Mouse (Mus musculus) thymus, adult 2 months (tissue): ENCODE measurements around the gene D430041D05Rik.

Experiments used
- CTCF ChIP-seq: fragments of 200-500 bp; IDR thresholded peaks from 2 replicates; pipeline ENCODE4 v1.5.1; 2012; ENCODE audit warnings: mild to moderate bottlenecking, control low read depth, low read length, moderate library complexity, borderline replicate concordance; ENCODE audit not compliant: control insufficient read depth, poor library complexity, insufficient read depth; ENCODE audit errors: extremely low read depth
- POLR2A ChIP-seq: fragments of 200-500 bp; IDR thresholded peaks from 2 replicates; pipeline ENCODE4 v1.6.1; 2012; ENCODE audit warnings: mild to moderate bottlenecking, low read length, control low read depth, moderate library complexity; ENCODE audit not compliant: control insufficient read depth, poor library complexity, insufficient read depth; ENCODE audit errors: extremely low read depth

DNA sequence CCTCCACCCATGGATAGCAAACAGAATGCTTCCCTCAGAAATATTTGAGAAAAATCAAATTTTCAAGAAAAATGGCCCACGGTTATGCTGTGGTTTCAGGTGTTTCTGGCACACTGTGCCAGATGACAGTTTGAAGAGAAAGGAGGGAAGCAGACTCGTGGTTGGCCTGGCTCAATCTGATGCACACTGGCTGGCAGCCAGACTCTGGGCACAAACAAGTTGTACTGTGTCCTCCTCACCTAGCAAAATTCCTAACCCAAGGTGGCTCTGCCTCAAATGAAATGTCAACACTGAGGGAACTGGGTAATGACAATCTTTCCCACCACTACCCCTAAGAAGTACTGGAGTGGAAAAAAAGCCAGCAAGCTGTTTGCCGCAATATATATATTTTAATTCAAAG, 15.3 kb upstream of the D430041D05Rik start:
- TF ChIP-seq POLR2A (no peak), CTCF (no peak)
